Mouse (Mus musculus) kidney, postnatal 0 days (tissue): ENCODE results near the gene Vps35l. TPM values are rescaled to one million over a fixed set of nuclear protein-coding genes. Genes with fewer than 3 reads are reported as not detected.
A peak's percentile ranks its signal among the peaks of the same experiment; 100 is the strongest.

Source experiments
- ATAC-seq: fragments of 200-750 bp; cut with Nextera tagmentation; replicated peaks from 2 replicates; pipeline ENCODE4 v1.8.0; 2017; ENCODE audit warnings: low read depth, moderate number of reproducible peaks, moderate TSS enrichment, moderate library complexity; ENCODE audit not compliant: low FRiP score
- DNase-seq: peaks from one replicate; pipeline ENCODE4 v3.0.0-alpha.2; 2016; ENCODE audit warnings: low spot score
- H3K27ac ChIP-seq: fragments of 300-500 bp; sonication (generic); 2 replicates; pipeline ENCODE4 v1.5.1; 2014; ENCODE audit warnings: mild to moderate bottlenecking
- H3K27me3 ChIP-seq: fragments of 300-500 bp; sonication (generic); 2 replicates; pipeline ENCODE4 v1.6.1; 2014; ENCODE audit warnings: low read length, mixed read lengths; ENCODE audit not compliant: insufficient read depth
- H3K36me3 ChIP-seq: fragments of 300-500 bp; sonication (generic); 2 replicates; pipeline ENCODE4 v1.6.1; 2014; ENCODE audit warnings: low read length, mixed read lengths; ENCODE audit not compliant: insufficient read depth
- H3K4me1 ChIP-seq: fragments of 300-500 bp; sonication (generic); replicated peaks from 2 replicates; pipeline ENCODE4 v1.6.1; 2014; ENCODE audit warnings: antibody characterized with exemption, low read length, mixed read lengths; ENCODE audit not compliant: insufficient read depth
- H3K4me2 ChIP-seq: fragments of 300-500 bp; sonication (generic); 2 replicates; pipeline ENCODE4 v1.6.1; 2014; ENCODE audit warnings: mild to moderate bottlenecking, low read length, moderate library complexity, mixed read lengths
- H3K4me3 ChIP-seq: fragments of 300-500 bp; sonication (generic); replicated peaks from 2 replicates; pipeline ENCODE4 v1.5.1; 2014; ENCODE audit warnings: low read depth, low read length
- H3K9ac ChIP-seq: fragments of 300-500 bp; sonication (generic); 2 replicates; pipeline ENCODE4 v1.6.1; 2014; ENCODE audit warnings: low read depth, low read length
- H3K9me3 ChIP-seq: fragments of 300-500 bp; sonication (generic); replicated peaks from 2 replicates; pipeline ENCODE4 v1.6.1; 2016; ENCODE audit warnings: low read length, inconsistent platforms, mixed read lengths
- CTCF ChIP-seq: IDR thresholded peaks from 2 replicates; pipeline ENCODE4 v1.5.1; 2016; ENCODE audit warnings: antibody characterized with exemption, low read depth, mild to moderate bottlenecking, moderate library complexity
- WGBS: fragments of 180-500 bp; shearing (Covaris S2); extraction: QIAGEN DNeasy Blood & Tissue Kit; methylation state at CpG from one replicate; pipeline ENCODE4 v1.1.7; 2014; 5-methylcytosine and 5-hydroxymethylcytosine counted together
- polyA plus RNA-seq: library from polyadenylated mRNA; unstranded; fragments of >200 nt; fragmentation: Nextera tagmentation; extraction: Ambion mirVana; gene quantifications from 2 replicates; pipeline ENCODE4 v1.2.1, GENCODE M21; 2015

Gene Vps35l
- 59.0 and 63.9 TPM in 2 replicates for polyA plus RNA-seq

DNA sequence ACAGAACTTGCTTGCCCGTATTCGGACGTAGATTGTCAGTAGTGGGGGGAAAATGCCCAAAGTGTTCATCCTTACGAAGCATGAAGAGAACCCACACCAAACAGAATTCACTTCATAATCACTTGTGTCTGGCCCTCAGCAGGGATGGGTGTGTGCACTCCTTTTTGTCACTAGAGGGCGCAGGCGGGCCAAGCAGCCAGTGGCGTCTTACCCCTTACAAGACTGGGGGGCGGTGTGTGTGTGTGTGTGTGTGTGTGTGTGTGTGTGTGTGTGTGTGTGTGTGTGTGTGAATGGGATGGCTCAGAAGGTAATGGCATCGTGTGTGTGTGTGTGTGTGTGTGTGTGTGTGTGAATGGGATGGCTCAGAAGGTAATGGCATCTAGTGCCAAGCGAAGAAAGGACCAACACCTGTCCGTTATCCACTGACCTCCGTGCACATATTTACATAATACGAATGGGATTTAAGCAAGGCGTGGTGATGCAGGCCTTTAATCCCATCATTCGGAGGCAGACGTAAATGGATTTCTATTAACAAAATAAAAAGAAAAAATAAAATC, at the start of gene Vps35l:
TSS of gene Vps35l (plus strand) at position 252 of the 557 bp plus-strand sequence.
- Histone ChIP-seq H3K9ac (peak within 1 kb of the TSS; percentile 69), H3K4me3 (peak within 1 kb of the TSS; percentile 68), H3K9me3 (no peaks in the 10 kb centered on the region), H3K4me2 (peak within 1 kb of the TSS; percentile 68), H3K27ac (peak within 1 kb of the TSS; percentile 44; the same call in 1 of the 2 replicates), H3K36me3 (no peaks in the 10 kb centered on the region), H3K4me1 (0 out of 2 replicates have a peak, but pooled peaks cover 7% of the 10 kb centered on the region), H3K27me3 (no peaks in the 10 kb centered on the region)
- ATAC-seq (peak; percentile 89), DNase-seq (peak; percentile 90)
- peak; percentile 90 for TF ChIP-seq CTCF
- 3% methylated on average over 16 of the region's 16 CpGs for WGBS

DNA sequence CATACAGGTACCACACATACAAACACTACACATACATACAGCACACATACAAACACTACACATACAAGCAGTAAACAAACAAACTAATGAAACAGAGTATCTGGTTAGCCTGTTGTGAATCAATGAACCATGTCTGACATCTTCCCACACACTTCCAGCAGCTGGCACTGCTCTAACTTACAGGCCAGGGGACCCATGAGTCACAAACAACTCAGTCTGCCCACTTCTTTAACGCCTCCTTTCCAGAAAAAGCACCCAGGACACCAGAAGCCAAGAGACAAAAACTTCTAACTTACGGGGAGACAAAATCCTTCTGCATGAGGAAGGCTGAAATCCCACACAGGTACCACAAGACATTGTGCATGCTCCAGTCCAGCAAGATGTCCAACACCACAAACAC, 48.7 kb upstream of the Vps35l start:
- no peak for TF ChIP-seq CTCF
- Histone ChIP-seq H3K36me3 (peaks cover 45% of the 10 kb centered on the region), H3K4me2 (no peak overlapping the region), H3K27me3 (no peaks in the 10 kb centered on the region), H3K4me1 (no peaks in the 10 kb centered on the region), H3K9me3 (no peaks in the 10 kb centered on the region), H3K27ac (no peak overlapping the region), H3K4me3 (no peak overlapping the region), H3K9ac (no peak overlapping the region)
- ATAC-seq (no peak), DNase-seq (no peak)
- WGBS = 79% methylated on average over 2 of the region's 2 CpGs

DNA sequence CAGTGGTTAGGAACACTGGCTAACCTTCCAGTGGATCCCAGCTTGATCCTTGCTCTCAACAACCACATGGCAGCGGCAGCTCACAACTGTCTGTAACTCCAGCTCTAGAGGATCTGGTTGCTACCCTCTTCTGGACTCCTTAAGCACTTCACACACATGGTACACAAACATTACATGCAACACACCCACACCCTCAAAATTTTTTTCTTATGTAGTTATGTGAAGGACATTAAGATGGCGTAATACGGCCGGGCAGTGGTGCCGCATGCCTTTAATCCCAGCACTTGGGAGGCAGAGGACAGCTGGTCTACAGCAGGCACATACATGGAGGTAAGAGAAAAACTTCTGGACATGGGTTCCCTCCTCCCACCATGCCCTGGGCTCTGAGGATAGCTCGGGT, 43.9 kb upstream of the Vps35l start:
- Histone ChIP-seq H3K4me2 (no peak overlapping the region), H3K4me3 (no peak overlapping the region), H3K4me1 (no peaks in the 10 kb centered on the region), H3K9me3 (no peaks in the 10 kb centered on the region), H3K27ac (no peak overlapping the region), H3K36me3 (peaks cover 27% of the 10 kb centered on the region), H3K9ac (no peak overlapping the region), H3K27me3 (no peaks in the 10 kb centered on the region)
- TF ChIP-seq CTCF = no peak
- no peak for ATAC-seq
- 96% methylated on average over 6 of the region's 6 CpGs for WGBS
- DNase-seq = no peak

DNA sequence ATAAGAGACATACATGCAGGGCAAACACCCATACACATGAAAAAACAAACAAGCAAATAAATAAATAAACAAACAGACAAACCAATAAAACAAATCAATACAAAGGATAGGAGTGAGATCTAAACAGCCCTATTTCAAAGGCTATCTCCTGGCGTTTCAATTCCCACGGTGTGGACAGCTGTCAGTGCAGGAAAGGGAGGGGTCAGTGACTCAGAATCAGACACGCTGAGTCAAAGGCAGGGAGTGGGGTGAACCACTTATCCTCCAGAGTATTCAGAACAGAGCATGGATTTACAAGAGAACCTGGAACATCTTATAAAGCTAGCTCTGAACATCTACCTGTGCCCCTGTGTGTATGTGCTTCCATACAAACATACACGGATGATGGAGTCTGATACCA, 42.9 kb upstream of the Vps35l start:
- no peaks in the 10 kb centered on the region for H3K9me3 ChIP-seq
- 71% methylated on average over 4 of the region's 4 CpGs for WGBS
- no peak overlapping the region for H3K27ac ChIP-seq
- no peak overlapping the region for H3K4me3 ChIP-seq
- no peaks in the 10 kb centered on the region for H3K4me1 ChIP-seq
- H3K36me3 ChIP-seq = peaks cover 19% of the 10 kb centered on the region
- no peak overlapping the region for H3K9ac ChIP-seq
- ATAC-seq = no peak
- no peak overlapping the region for H3K4me2 ChIP-seq
- TF ChIP-seq CTCF = no peak
- no peaks in the 10 kb centered on the region for H3K27me3 ChIP-seq
- no peak for DNase-seq

DNA sequence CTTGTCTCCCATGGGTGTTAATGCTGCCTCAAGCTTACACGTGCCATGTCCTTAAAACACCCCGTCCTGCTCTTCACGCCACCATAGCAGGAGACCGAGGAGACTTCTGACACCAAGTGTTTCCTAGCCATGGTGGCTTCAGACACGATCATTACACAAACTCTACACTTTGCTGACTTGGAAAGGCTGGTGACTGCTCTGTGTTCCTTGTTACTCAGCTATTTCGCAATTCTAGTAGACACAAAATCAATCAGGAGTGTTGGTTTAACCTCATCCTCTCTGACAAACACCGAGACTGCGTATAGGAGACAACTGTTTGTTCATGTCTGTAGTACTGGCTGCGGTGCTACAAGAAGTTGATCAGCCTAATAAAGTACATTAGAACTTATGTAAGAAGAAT, 41.1 kb upstream of the Vps35l start:
- WGBS = 89% methylated on average over 9 of the region's 9 CpGs

DNA sequence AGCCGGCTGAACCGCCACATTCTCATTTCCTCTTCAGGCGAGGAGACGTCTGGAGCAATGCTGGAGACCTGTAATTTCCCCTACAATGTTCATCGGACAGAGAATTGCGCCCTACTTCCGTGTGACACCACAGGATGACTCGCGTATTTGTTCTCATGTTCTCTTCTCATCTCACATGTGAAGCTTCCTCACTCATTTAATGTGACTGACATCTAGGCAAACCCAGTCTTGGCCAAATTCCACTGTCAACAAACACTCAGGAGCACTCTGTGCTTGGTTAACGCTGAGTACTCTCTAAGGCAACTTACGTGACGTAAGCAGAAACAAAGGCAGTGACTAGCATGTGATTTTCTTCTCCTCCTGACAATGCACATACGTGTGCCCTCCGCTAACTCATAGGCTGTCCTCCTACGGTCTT, 36.9 kb upstream of the Vps35l start:
- H3K9me3 ChIP-seq = no peaks in the 10 kb centered on the region
- no peak overlapping the region for H3K4me2 ChIP-seq
- no peak overlapping the region for H3K4me3 ChIP-seq
- ATAC-seq (no peak), DNase-seq (no peak)
- no peak overlapping the region for H3K27ac ChIP-seq
- peaks cover 3% of the 10 kb centered on the region; the same call in 1 of the 2 replicates for H3K4me1 ChIP-seq
- H3K36me3 ChIP-seq = 0 out of 2 replicates have a peak, but pooled peaks cover 4% of the 10 kb centered on the region
- 78% methylated on average over 15 of the region's 15 CpGs for WGBS
- TF ChIP-seq CTCF = no peak
- H3K27me3 ChIP-seq = no peaks in the 10 kb centered on the region
- H3K9ac ChIP-seq = no peak overlapping the region

More for the DNA sequence above, 41.1 kb upstream of the Vps35l start:
- DNase-seq (no peak), ATAC-seq (no peak)
- H3K9me3 ChIP-seq = no peaks in the 10 kb centered on the region
- no peak overlapping the region for H3K27ac ChIP-seq
- no peaks in the 10 kb centered on the region for H3K27me3 ChIP-seq
- peaks cover 18% of the 10 kb centered on the region for H3K36me3 ChIP-seq
- H3K4me3 ChIP-seq = no peak overlapping the region
- no peak overlapping the region for H3K4me2 ChIP-seq
- no peak for TF ChIP-seq CTCF
- 0 out of 2 replicates have a peak, but pooled peaks cover 1% of the 10 kb centered on the region for H3K4me1 ChIP-seq
- H3K9ac ChIP-seq = no peak overlapping the region
